Mouse (Mus musculus): ENCODE measurements around the gene Pygo1.

- TF ChIP-seq POLR2A (IDR thresholded peaks at IDR 0.05; ENCODE audit: low read depth, low read length) = no peak
- TF ChIP-seq CTCF (conservative IDR thresholded peaks at IDR 0.05; ENCODE audit: insufficient read depth, insufficient read length, low read depth, low read length) = no peak
Measured at GRCm38 (mm10) chr9:72892761-72893160, 32.7 kb upstream of the Pygo1 start.

All from kidney, adult 2 months (tissue).